Mouse (Mus musculus): Measurements from ENCODE around the gene Gm45717. TPM values are rescaled to one million over a fixed set of nuclear protein-coding genes. Genes with fewer than 3 reads are reported as not detected.

Gm45717 gene
- polyA plus RNA-seq, 1 experiment = 1.2 TPM

DNA sequence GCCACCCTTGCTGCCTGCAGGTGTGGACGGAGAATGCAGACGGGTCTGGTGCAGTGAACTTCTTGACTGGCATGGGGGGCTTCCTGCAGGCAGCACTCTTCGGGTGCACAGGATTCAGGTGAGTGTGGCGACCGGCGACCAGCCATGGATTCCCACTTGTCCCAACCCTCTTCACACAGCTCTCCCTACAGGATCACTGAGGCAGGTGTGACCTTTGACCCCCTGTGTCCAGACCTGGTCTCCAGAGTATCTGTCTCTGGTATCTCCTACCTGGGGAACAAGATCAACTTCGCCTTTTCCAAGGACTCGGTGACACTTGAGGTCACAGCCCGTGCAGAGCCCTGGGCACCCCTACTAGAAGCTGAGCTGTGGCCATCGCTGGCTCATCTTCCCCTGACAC lies 9.4 kb downstream of the Gm45717 start:
- Histone ChIP-seq H3K27ac (ENCODE audit: insufficient read depth, low read depth, low read length) (no peak overlapping the region), H3K4me1 (ENCODE audit: control insufficient read depth, insufficient read depth, low read length) (peaks cover 45% of the 10 kb centered on the region), H3K4me3 (ENCODE audit: insufficient read depth, low read length) (no peak overlapping the region)
- TF ChIP-seq POLR2A (IDR thresholded peaks at IDR 0.05; ENCODE audit: borderline replicate concordance, low read depth, low read length) (no peak), CTCF (IDR thresholded peaks at IDR 0.05; ENCODE audit: low read depth, low read length) (no peak)

- H3K27ac ChIP-seq (ENCODE audit: insufficient read depth, low read depth, low read length) = no peak overlapping the region
- H3K4me3 ChIP-seq (ENCODE audit: insufficient read depth, low read length) = no peak overlapping the region
- H3K4me1 ChIP-seq (ENCODE audit: control insufficient read depth, insufficient read depth, low read length) = peaks cover 42% of the 10 kb centered on the region
- TF ChIP-seq CTCF (IDR thresholded peaks at IDR 0.05; ENCODE audit: low read depth, low read length) (no peak), POLR2A (IDR thresholded peaks at IDR 0.05; ENCODE audit: borderline replicate concordance, low read depth, low read length) (no peak)
Observed at GRCm38 (mm10) chr7:140945247-140945646, 10.5 kb downstream of the Gm45717 start.

DNA sequence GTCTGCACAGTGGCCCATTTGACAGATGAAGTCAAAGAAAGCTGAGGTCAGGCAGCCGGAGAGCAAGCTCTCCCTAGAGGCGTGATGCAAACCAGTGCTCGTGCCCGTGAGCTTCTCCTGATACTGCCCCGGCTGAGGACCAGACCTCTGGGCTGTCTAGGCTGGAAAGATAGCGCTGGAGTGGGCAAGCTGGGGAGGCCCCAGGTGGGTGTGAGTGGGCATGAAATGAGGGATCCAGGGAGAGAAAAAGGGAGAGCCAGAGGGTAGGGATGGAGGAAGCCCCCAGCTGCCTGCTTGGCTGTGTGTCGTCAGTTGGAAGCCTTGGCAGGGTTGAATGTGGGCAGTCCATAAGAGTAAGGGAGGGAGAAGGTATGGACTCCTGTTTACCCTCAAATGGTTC lies 11.5 kb downstream of the Gm45717 start:
- Histone ChIP-seq H3K4me3 (ENCODE audit: insufficient read depth, low read length) (no peak overlapping the region), H3K4me1 (ENCODE audit: control insufficient read depth, insufficient read depth, low read length) (peaks cover 42% of the 10 kb centered on the region), H3K27ac (ENCODE audit: insufficient read depth, low read depth, low read length) (no peak overlapping the region)
- no peak for TF ChIP-seq POLR2A (IDR thresholded peaks at IDR 0.05; ENCODE audit: borderline replicate concordance, low read depth, low read length)
- no peak for TF ChIP-seq CTCF (IDR thresholded peaks at IDR 0.05; ENCODE audit: low read depth, low read length)

- Histone ChIP-seq H3K27ac (ENCODE audit: insufficient read depth, low read depth, low read length) (no peak overlapping the region), H3K4me1 (ENCODE audit: control insufficient read depth, insufficient read depth, low read length) (peaks cover 41% of the 10 kb centered on the region), H3K4me3 (ENCODE audit: insufficient read depth, low read length) (no peak overlapping the region)
- TF ChIP-seq CTCF (IDR thresholded peaks at IDR 0.05; ENCODE audit: low read depth, low read length) = no peak
- TF ChIP-seq POLR2A (IDR thresholded peaks at IDR 0.05; ENCODE audit: borderline replicate concordance, low read depth, low read length) = no peak
Observed at GRCm38 (mm10) chr7:140943356-140943755, 12.4 kb downstream of the Gm45717 start.

- H3K4me3 ChIP-seq (ENCODE audit: insufficient read depth, low read length) = no peak overlapping the region
- peak overlapping the region; percentile 88; the same call in 1 of the 2 replicates for H3K27ac ChIP-seq (ENCODE audit: insufficient read depth, low read depth, low read length)
- peaks cover 36% of the 10 kb centered on the region for H3K4me1 ChIP-seq (ENCODE audit: control insufficient read depth, insufficient read depth, low read length)
- TF ChIP-seq POLR2A (IDR thresholded peaks at IDR 0.05; ENCODE audit: borderline replicate concordance, low read depth, low read length) (no peak), CTCF (IDR thresholded peaks at IDR 0.05; ENCODE audit: low read depth, low read length) (no peak)
Observed at GRCm38 (mm10) chr7:140942811-140943210, 12.9 kb downstream of the Gm45717 start.

GRCm38 (mm10) chr7:140942341-140942740 lies 13.4 kb downstream of the Gm45717 start:
- H3K27ac ChIP-seq (ENCODE audit: insufficient read depth, low read depth, low read length) = peak overlapping the region; percentile 88
- no peak for TF ChIP-seq POLR2A (IDR thresholded peaks at IDR 0.05; ENCODE audit: borderline replicate concordance, low read depth, low read length)
- no peak for TF ChIP-seq CTCF (IDR thresholded peaks at IDR 0.05; ENCODE audit: low read depth, low read length)
- H3K4me1 ChIP-seq (ENCODE audit: control insufficient read depth, insufficient read depth, low read length) = peaks cover 32% of the 10 kb centered on the region
- peak overlapping the region; percentile 61 for H3K4me3 ChIP-seq (ENCODE audit: insufficient read depth, low read length)

- H3K4me1 ChIP-seq (ENCODE audit: control insufficient read depth, insufficient read depth, low read length) = peaks cover 23% of the 10 kb centered on the region
- peak within 1 kb of the TSS; percentile 68 for H3K4me3 ChIP-seq (ENCODE audit: insufficient read depth, low read length)
- peak within 1 kb of the TSS; percentile 98 for H3K27ac ChIP-seq (ENCODE audit: insufficient read depth, low read depth, low read length)
- TF ChIP-seq POLR2A (IDR thresholded peaks at IDR 0.05; ENCODE audit: borderline replicate concordance, low read depth, low read length) (peak; percentile 70), CTCF (IDR thresholded peaks at IDR 0.05; ENCODE audit: low read depth, low read length) (peak; percentile 66)
Observed at GRCm38 (mm10) chr7:140941222-140942051, 14.3 kb downstream of the Gm45717 start, which contains the start of gene Pgghg. TSS of gene Pgghg (plus strand) at chr7:140941391.

DNA sequence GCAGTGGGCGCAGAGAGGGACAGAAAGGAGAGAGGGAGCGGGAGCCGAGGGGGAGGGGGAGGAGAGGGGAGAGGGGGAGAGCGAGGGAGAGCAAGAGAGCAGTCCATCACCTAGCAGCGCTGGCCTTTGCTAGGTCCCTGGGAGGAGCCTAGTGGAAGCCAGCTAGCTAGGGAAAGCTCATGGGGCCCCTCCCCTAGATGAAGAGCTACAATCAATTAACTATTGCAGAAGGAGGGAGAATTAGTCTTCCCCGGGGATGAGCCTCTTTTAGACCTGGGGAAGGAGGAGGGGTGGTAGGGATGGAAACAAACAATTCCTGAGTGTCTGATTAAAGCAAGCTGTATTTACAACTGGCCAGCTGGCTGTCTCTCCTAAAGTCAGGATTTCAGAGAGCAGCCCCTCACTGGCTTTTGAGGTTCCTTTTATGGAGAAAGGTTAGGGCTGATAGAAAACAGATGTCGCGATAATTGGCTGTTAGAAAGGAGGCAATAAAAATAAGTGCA lies 16.0 kb downstream of the Gm45717 start:
- Histone ChIP-seq H3K4me1 (ENCODE audit: control insufficient read depth, insufficient read depth, low read length) (peaks cover 21% of the 10 kb centered on the region), H3K4me3 (ENCODE audit: insufficient read depth, low read length) (no peak overlapping the region), H3K27ac (ENCODE audit: insufficient read depth, low read depth, low read length) (no peak overlapping the region)
- TF ChIP-seq CTCF (IDR thresholded peaks at IDR 0.05; ENCODE audit: low read depth, low read length) (no peak), POLR2A (IDR thresholded peaks at IDR 0.05; ENCODE audit: borderline replicate concordance, low read depth, low read length) (no peak)

DNA sequence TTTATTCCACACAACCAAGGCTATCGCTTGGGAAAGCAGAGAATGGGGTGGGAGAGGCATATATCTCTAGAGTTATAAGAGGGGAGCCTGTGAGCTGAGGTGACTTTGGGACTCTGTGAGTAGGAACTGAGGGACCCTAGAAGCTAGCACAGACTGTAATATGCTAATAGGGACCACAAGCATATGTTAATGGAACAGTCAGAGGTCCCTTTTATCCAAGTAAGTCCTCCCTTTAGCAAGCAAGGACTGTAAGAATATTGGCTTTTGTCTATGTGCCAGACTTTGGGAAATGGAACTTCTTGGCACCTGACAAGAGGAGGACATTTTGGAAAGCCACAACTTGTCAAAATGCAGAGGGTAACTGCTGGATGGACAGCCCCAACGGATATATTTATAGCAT lies 16.8 kb downstream of the Gm45717 start:
- Histone ChIP-seq H3K4me1 (ENCODE audit: control insufficient read depth, insufficient read depth, low read length) (peaks cover 21% of the 10 kb centered on the region), H3K4me3 (ENCODE audit: insufficient read depth, low read length) (no peak overlapping the region)

GRCm38 (mm10) chr7:140938436-140938835 lies 17.3 kb downstream of the Gm45717 start:
- Histone ChIP-seq H3K4me1 (ENCODE audit: control insufficient read depth, insufficient read depth, low read length) (peaks cover 21% of the 10 kb centered on the region), H3K4me3 (ENCODE audit: insufficient read depth, low read length) (no peak overlapping the region), H3K27ac (ENCODE audit: insufficient read depth, low read depth, low read length) (no peak overlapping the region)
- TF ChIP-seq CTCF (IDR thresholded peaks at IDR 0.05; ENCODE audit: low read depth, low read length) (no peak), POLR2A (IDR thresholded peaks at IDR 0.05; ENCODE audit: borderline replicate concordance, low read depth, low read length) (no peak)

More for the DNA sequence above, 16.8 kb downstream of the Gm45717 start:
- TF ChIP-seq POLR2A (IDR thresholded peaks at IDR 0.05; ENCODE audit: borderline replicate concordance, low read depth, low read length) (no peak), CTCF (IDR thresholded peaks at IDR 0.05; ENCODE audit: low read depth, low read length) (no peak)
- no peak overlapping the region for H3K27ac ChIP-seq (ENCODE audit: insufficient read depth, low read depth, low read length)

Data from bone marrow macrophage, adult 2 months (primary cell).